Mouse (Mus musculus) mouse embryonic stem cell (cell line): ENCODE data around the gene Ska2.

ENCODE experiments used
- in situ Hi-C, 2 experiments: fragments of 300-500 bp; cut with MboI; formaldehyde crosslinking; loops; 1 replicate in 1 of 2; 3 replicates in 1 of 2; pipeline ENCODE4 v1.14.3; 2019 to 2020; ENCODE audit warnings: low sequenced_read_pairs in 2 of 2, low pct_unique_long_range_greater_than_20kb in 1 of 2, mixed read lengths in 1 of 2; ENCODE audit not compliant: unreplicated experiment in 1 of 2

The Ska2 gene

DNA sequence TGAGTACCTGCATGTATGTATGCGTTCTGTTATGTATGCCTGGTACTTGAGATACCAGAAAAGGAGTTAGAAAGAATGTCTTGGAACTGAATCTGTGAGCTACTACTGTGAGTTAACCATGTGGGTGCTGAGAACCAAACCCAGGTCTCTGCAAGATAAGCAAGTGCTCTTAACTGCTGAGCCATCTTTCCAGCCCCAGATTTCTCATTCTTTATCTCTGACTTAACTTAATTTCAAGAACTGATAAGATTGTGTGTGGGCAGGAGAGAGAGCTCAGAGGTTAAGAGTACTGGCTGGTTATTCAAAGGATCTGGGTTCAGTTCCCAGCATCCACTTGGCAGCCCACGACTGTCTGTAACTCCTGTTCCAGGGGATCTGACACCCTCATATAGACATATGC lies 49.0 kb downstream of the Ska2 start:
- in situ Hi-C loops: no loop called here

DNA sequence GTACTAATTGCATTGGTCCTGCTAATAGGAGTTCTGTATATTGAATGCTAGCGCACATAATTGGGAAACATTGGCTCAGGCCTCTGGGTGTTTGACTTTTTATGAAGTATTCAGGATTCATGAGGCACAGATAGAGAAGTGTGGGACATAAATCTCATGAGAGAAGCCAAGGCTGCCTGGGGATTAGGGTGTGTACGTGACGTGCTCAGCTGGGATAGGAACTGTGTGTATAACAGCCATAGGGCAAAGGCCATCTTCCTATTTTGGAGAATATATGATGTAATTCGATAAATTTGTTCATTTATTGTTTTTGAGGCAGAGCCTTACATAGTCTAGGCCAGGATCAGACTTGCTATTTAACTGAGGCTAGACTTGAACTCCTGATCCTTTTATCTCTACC lies 53.7 kb downstream of the Ska2 start:
- in situ Hi-C loops: no loop called here

DNA sequence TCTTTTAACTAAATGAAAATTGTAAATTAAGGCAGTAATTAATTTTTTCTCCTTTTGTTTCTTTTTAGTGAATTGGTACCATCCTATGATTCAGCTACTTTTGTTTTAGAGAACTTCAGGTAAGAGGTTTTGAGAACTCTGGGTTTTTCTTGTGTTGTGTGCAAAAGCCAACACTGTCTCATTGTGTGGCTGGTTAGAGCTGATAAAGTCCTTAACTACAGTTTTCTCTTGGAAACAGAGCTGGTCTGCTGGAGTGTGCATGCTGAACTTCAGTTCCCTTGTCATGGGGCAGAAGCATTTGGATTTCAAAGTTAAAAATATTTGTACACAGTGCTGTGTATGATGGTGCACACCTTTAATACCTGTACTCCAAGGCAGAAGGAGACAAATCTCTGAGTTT lies 54.7 kb downstream of the Ska2 start:
- in situ Hi-C loops: no loop called here

DNA sequence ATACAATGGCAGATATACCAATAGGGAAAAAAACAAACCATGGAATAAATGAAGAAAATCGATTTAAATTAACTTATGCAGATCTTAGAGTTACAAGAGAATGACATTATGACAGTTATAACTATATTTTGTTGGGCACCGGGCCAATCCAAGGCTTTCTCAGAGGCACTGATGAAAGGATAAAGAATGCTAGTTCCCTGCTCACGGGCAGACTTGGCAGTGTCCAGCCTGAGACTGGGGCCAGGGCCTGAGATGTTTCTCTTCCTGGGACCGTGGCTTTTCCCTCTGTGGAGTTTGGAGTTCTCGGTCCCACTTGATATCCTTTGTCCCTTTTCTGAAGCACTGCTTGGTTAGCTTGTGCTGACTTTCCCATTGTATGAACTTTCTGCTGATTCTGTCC lies 64.6 kb downstream of the Ska2 start:
- in situ Hi-C loops: no loop called here
